In genomic region chr10:127059174-127059967, GRCm38 (mm10) we compare ENCODE assay signal across 8 mouse cellular contexts. TPM values are rescaled to one million over a fixed set of nuclear protein-coding genes. Genes with fewer than 3 reads are reported as not detected.
DNase-seq lines count a peak whose midpoint lies in the region; ATAC-seq and TF ChIP-seq lines count a peak whose summit lies in the region.

No protein-coding gene starts in this region.

- under 1% methylated on average over 19 of the region's 92 CpGs for WGBS in lung, postnatal 0 days
- under 1% methylated on average over 74 of the region's 92 CpGs for WGBS in forebrain, embryonic 15.5 days
- WGBS in limb, embryonic 15.5 days, result 0% methylated on average over 31 of the region's 92 CpGs

- H3K4me1 ChIP-seq in lung, postnatal 0 days (ENCODE audit: insufficient read depth, low read depth, low read length), result peaks cover 5% of the 10 kb centered on the region; the same call in 1 of the 2 replicates
- peaks cover 46% of the 10 kb centered on the region for H3K4me1 ChIP-seq in forebrain, embryonic 15.5 days
- H3K4me1 ChIP-seq in limb, embryonic 15.5 days, result peaks cover 24% of the 10 kb centered on the region

- no peak overlapping the region for H3K27ac ChIP-seq in lung, postnatal 0 days (ENCODE audit: low read length)
- peak overlapping the region; percentile 96 for H3K27ac ChIP-seq in forebrain, embryonic 15.5 days (replicated peaks)
- H3K27ac ChIP-seq in limb, embryonic 15.5 days, result peak overlapping the region; percentile 67

- H3K36me3 ChIP-seq in lung, postnatal 0 days (ENCODE audit: insufficient read depth, low read length), result no peaks in the 10 kb centered on the region
- peaks cover 31% of the 10 kb centered on the region for H3K36me3 ChIP-seq in forebrain, embryonic 15.5 days
- H3K36me3 ChIP-seq in limb, embryonic 15.5 days, result peaks cover 27% of the 10 kb centered on the region

- no peak for TF ChIP-seq CTCF in lung, postnatal 0 days (IDR thresholded peaks at IDR 0.05)

- peak overlapping the region; percentile 70 for H3K4me3 ChIP-seq in lung, postnatal 0 days (ENCODE audit: low read depth, low read length)
- peak overlapping the region; percentile 72 for H3K4me3 ChIP-seq in forebrain, embryonic 15.5 days
- peak overlapping the region; percentile 87 for H3K4me3 ChIP-seq in limb, embryonic 15.5 days

- DNase-seq in CD4-positive, CD25-positive, alpha-beta regulatory T cell, adult 2 months (ENCODE audit: low read depth, low spot score), result peak; percentile 59
- no peak for DNase-seq in lung, postnatal 0 days (ENCODE audit: low spot score)
- DNase-seq in lung, postnatal 36 days, result no peak
- DNase-seq in yolk sac, embryonic 10.5 days (ENCODE audit: low spot score), result peak; percentile 47
- no peak for DNase-seq in adrenal gland, postnatal 4 days (ENCODE audit: low spot score in 2 of 2)

- no peak for ATAC-seq in CD4-positive, CD25-positive, alpha-beta regulatory T cell, adult 4 months
- no peak for ATAC-seq in lung, postnatal 0 days
- no peak for ATAC-seq in forebrain, embryonic 15.5 days (replicated peaks)
- no peak for ATAC-seq in limb, embryonic 15.5 days (ENCODE audit: insufficient number of reproducible peaks, low FRiP score, low TSS enrichment, low read depth)

- H3K27me3 ChIP-seq in lung, postnatal 0 days (replicated peaks; ENCODE audit: insufficient read depth, low read length), result 0 out of 2 replicates have a peak, but pooled peaks cover 7% of the 10 kb centered on the region
- H3K27me3 ChIP-seq in forebrain, embryonic 15.5 days, result no peaks in the 10 kb centered on the region
- peaks cover 16% of the 10 kb centered on the region for H3K27me3 ChIP-seq in limb, embryonic 15.5 days

- TF ChIP-seq EP300 in lung, postnatal 0 days (IDR thresholded peaks at IDR 0.05), result no peak

- no peaks in the 10 kb centered on the region for H3K9me3 ChIP-seq in lung, postnatal 0 days (ENCODE audit: low read length)
- H3K9me3 ChIP-seq in forebrain, embryonic 15.5 days, result no peaks in the 10 kb centered on the region
- no peaks in the 10 kb centered on the region for H3K9me3 ChIP-seq in limb, embryonic 15.5 days

- H3K9ac ChIP-seq in lung, postnatal 0 days (replicated peaks; ENCODE audit: low read depth), result peak overlapping the region; percentile 39; the same call in 1 of the 2 replicates
- H3K9ac ChIP-seq in forebrain, embryonic 15.5 days (replicated peaks), result peak overlapping the region; percentile 76
- H3K9ac ChIP-seq in limb, embryonic 15.5 days, result peak overlapping the region; percentile 80

- peak overlapping the region; percentile 100 for H3K4me2 ChIP-seq in lung, postnatal 0 days (replicated peaks; ENCODE audit: low read depth, low read length)
- H3K4me2 ChIP-seq in forebrain, embryonic 15.5 days (replicated peaks), result peak overlapping the region; percentile 74
- H3K4me2 ChIP-seq in limb, embryonic 15.5 days, result peak overlapping the region; percentile 95

RNA-seq across cellular contexts. Expression of gene March9, which starts 0.6 kb away (rescaled TPM):
- under 1 TPM; 0.19 to 0.73 TPM for polyA plus RNA-seq in CD4-positive, CD25-positive, alpha-beta regulatory T cell, adult 4 months (2017; shearing (Covaris generic))
- polyA plus RNA-seq in lung, postnatal 0 days (2015; fragmentation: Nextera tagmentation; extraction: Ambion mirVana), result 0.63 and 0.86 TPM in 2 replicates
- polyA plus RNA-seq in forebrain, embryonic 15.5 days (2015; fragmentation: Nextera tagmentation; extraction: Ambion mirVana), result 5.6 and 7.0 TPM in 2 replicates
- polyA plus RNA-seq in limb, embryonic 15.5 days (2015; fragmentation: Nextera tagmentation; extraction: Ambion mirVana), result 1.2 and 1.7 TPM in 2 replicates
- total RNA-seq in adrenal gland, postnatal 4 days (2021), result 10 to 100 TPM; 11.3 to 12.1 TPM

RNA-seq across cellular contexts. Expression of gene Cdk4, which starts 4.0 kb away (rescaled TPM):
- polyA plus RNA-seq in CD4-positive, CD25-positive, alpha-beta regulatory T cell, adult 4 months (2017; shearing (Covaris generic)), result 100 to 1,000 TPM; 294 to 347 TPM
- 358 and 362 TPM in 2 replicates for polyA plus RNA-seq in lung, postnatal 0 days (2015; fragmentation: Nextera tagmentation; extraction: Ambion mirVana)
- polyA plus RNA-seq in forebrain, embryonic 15.5 days (2015; fragmentation: Nextera tagmentation; extraction: Ambion mirVana), result 1,729 and 1,809 TPM in 2 replicates
- 1,296 and 1,322 TPM in 2 replicates for polyA plus RNA-seq in limb, embryonic 15.5 days (2015; fragmentation: Nextera tagmentation; extraction: Ambion mirVana)
- total RNA-seq in adrenal gland, postnatal 4 days (2021), result 100 to 1,000 TPM; 444 to 449 TPM

RNA-seq across cellular contexts. Expression of gene Tspan31, which starts 10.7 kb away (rescaled TPM):
- polyA plus RNA-seq in CD4-positive, CD25-positive, alpha-beta regulatory T cell, adult 4 months (2017; shearing (Covaris generic)), result 100 to 1,000 TPM in 1 of 2 experiments, 10 to 100 TPM in 1; 87.4 to 109 TPM
- 99.5 and 110 TPM in 2 replicates for polyA plus RNA-seq in lung, postnatal 0 days (2015; fragmentation: Nextera tagmentation; extraction: Ambion mirVana)
- polyA plus RNA-seq in forebrain, embryonic 15.5 days (2015; fragmentation: Nextera tagmentation; extraction: Ambion mirVana), result 118 and 122 TPM in 2 replicates
- 161 and 175 TPM in 2 replicates for polyA plus RNA-seq in limb, embryonic 15.5 days (2015; fragmentation: Nextera tagmentation; extraction: Ambion mirVana)
- 10 to 100 TPM; 87.6 to 96.4 TPM for total RNA-seq in adrenal gland, postnatal 4 days (2021)

RNA-seq across cellular contexts. Expression of gene Cyp27b1, which starts 11.3 kb away (rescaled TPM):
- polyA plus RNA-seq in CD4-positive, CD25-positive, alpha-beta regulatory T cell, adult 4 months (2017; shearing (Covaris generic)), result under 1 TPM in 1 of 2 experiments, not detected in 1; 0.27 TPM
- polyA plus RNA-seq in lung, postnatal 0 days (2015; fragmentation: Nextera tagmentation; extraction: Ambion mirVana), result 0.13 TPM in 1 of 2 replicates, not detected in the other
- polyA plus RNA-seq in forebrain, embryonic 15.5 days (2015; fragmentation: Nextera tagmentation; extraction: Ambion mirVana), result 0.11 and 0.15 TPM in 2 replicates
- polyA plus RNA-seq in limb, embryonic 15.5 days (2015; fragmentation: Nextera tagmentation; extraction: Ambion mirVana), result 0.12 and 0.32 TPM in 2 replicates
- total RNA-seq in adrenal gland, postnatal 4 days (2021), result 1 to 10 TPM; 1.1 to 1.2 TPM

RNA-seq across cellular contexts. Expression of gene Agap2, which starts 15.7 kb away (rescaled TPM):
- polyA plus RNA-seq in CD4-positive, CD25-positive, alpha-beta regulatory T cell, adult 4 months (2017; shearing (Covaris generic)), result 10 to 100 TPM; 29.8 to 34.6 TPM
- 0.04 and 0.32 TPM in 2 replicates for polyA plus RNA-seq in lung, postnatal 0 days (2015; fragmentation: Nextera tagmentation; extraction: Ambion mirVana)
- 2.9 and 3.0 TPM in 2 replicates for polyA plus RNA-seq in forebrain, embryonic 15.5 days (2015; fragmentation: Nextera tagmentation; extraction: Ambion mirVana)
- polyA plus RNA-seq in limb, embryonic 15.5 days (2015; fragmentation: Nextera tagmentation; extraction: Ambion mirVana), result 0.10 and 0.72 TPM in 2 replicates
- 1 to 10 TPM; 3.6 to 4.1 TPM for total RNA-seq in adrenal gland, postnatal 4 days (2021)

Comparison
In these comparisons a context has a peak if more than half of its experiments do, and no peak if none do; other contexts are left out.
1. DNase-seq: peak in CD4-positive, CD25-positive, alpha-beta regulatory T cell, adult 2 months (single experiment) and yolk sac, embryonic 10.5 days (single experiment); none in lung, postnatal 0 days (single experiment), lung, postnatal 36 days (single experiment) and adrenal gland, postnatal 4 days (0 of 2).
2. Peak in every context shown above with its lines, with median percentiles within 50 percentile points of each other: H3K4me2 ChIP-seq, H3K4me3 ChIP-seq and H3K9ac ChIP-seq.